Mouse (Mus musculus): ENCODE data around the gene AC153137.1. TPM values are rescaled to one million over a fixed set of nuclear protein-coding genes. Genes with fewer than 3 reads are reported as not detected.
"Not testable (repeated sequence)": the region's sequence is repeated elsewhere in the genome, so short reads cannot be mapped to it uniquely, and the experiment has no call there.

The AC153137.1 gene
- total RNA-seq (2021), result not detected

DNA sequence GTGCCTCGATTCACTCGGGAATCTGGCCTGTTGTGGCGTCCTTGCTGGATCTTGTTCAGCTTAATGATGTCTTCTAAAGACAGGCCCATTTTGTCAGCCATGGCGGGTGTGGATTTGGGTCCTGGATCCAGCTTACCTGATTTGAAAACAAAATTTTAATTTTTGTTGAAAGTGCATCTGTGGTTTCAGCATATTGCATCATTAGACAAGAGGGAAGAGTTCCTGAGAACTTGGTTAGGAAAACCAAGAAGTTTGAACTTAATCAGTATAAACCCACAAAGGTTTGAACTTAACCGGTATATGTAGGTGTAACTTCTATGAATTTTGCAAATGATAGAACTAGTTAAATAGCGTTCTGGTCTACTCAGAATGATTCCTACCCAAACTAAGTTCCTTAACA lies at the start of gene AC153137.1:
Gene AC153137.1 (minus strand): TSS at position 101 of the 400 bp plus-strand sequence.
- not testable (repeated sequence) for DNase-seq

DNA sequence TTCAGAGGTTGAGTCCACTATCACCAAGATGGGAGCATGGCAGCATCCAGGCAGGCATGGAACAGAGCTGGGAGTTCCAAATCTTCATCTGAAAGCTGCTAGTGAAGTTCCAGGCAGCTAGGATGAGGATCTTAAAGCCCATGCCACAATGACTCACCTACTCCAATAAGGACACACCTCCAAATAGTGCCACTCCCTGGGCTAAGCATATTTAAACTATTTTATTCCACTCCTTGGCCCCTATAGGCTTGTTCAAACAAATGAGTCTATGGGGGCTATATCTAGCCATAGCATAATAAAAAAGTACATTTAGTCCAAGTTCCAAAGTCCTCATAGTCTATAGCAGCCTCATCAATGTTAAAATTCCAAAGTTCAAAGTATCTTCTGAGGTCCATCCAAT lies 45.4 kb upstream of the AC153137.1 start:
- DNase-seq, result no peak

DNA sequence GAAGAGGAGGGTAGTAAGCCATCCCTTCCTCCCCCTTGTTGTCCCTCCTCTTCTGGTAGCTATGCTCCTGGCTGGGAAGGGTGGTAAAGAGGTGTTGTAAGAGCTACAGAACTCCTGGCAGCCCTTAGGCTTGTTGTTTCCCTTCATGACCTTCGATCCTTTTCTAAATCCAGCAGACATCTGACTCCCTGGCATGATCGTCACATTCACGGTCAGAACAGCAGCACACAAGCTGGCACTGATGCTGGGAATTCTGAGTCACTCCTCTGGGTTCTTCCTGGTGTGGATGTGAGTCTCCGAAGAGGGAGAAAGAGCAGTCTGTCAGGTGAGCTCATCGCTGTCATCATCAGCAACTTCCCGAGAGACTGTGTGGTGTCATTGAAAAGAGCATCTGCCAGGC lies 41.5 kb upstream of the AC153137.1 start:
- no peak for DNase-seq

DNA sequence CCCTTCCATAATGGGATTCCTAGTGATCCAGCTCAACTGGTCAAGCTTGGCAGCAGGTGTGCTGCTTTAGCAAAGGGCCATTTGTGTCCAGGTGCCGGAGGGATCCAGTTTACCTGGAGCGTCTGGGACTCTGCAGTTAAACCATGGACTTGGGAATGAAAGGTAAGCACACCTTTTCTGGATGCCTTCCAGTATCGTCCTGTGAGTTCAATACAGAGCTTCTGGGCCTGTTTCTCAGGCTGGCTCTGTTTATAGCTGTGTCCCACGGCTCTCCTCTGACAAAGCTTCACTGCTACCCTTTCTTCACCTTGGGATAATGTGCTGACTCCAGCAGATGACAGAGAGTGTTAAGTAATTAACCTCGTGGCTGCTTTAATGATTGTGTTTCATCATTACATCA lies 39.6 kb upstream of the AC153137.1 start:
- DNase-seq, result no peak

DNA sequence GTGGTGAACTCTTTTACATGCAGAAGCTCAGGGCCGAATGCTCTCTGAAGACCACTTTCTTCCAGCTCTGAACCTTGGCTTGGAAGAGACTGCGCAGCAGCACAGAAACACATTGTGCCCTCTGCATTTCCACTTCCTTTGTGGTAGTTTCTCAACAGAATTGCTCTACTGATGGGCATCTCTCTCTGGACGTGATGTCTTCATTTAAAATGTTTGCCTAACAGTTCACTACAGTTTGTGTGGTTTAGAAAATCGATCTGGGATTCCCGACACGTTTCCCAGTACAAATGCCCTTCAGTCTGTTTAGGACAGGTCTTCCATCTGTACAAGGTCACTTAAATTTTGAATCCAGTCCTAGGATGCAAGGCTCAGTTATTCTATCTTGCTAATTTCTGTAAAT lies 38.3 kb upstream of the AC153137.1 start:
- no peak for DNase-seq

DNA sequence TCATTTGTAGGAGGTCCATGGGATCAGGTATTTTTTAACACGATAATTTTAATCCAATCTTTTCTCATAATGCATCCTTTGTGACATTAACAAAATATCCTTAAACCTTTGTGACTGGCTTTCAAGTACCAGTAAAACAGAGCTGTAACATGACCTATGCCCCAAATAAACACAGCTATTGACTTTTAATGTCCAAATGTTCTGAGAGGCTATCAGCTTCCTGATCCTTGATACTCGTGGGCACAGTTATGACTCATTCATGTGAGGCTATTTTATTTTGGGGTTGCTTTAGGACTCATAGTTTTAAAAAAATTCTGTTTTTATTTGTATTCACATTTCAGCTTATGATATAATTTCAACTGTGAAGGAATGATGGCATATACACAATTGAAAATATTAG lies 37.5 kb upstream of the AC153137.1 start:
- DNase-seq, result no peak

DNA sequence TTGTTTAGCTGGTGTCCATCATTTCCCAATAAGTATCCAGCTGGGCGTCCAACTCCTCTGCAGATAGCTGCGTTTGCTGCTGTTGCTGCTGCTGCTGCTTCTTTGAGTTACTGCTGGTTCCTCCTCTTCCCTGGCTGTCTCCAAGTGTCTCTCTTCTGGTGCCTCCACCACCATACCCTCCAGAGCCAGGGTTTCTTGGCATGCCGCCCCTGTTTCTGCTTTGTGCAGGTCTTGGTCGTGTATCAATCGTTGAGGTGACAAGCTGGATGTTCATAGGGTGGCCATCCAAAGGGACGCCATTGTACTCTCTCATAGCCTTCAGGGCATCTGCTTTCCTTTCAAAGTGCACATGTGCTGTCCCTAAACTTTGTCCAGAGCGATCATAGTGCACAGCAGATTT lies 529 bp downstream of the AC153137.1 start:
- DNase-seq, result not testable (repeated sequence)

DNA sequence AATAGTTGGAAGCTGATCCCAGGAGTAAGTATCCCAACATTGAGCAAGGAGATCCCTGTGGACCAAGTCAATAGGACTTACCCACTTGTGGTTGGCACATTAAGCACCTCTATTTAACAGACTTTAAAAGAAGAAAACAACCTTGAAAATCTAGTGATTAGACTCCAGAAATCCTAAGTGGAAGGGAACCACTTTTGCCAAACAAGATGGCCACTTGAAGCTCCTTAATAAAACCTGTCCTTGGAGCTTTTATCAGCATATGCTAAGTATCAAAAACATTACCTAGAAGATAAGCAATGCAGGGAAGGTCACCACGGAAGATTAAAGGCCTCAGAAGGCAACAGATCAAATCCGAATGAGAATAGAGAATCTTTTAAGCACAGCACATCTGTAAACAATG lies 26.0 kb downstream of the AC153137.1 start:
- no peak for DNase-seq

DNA sequence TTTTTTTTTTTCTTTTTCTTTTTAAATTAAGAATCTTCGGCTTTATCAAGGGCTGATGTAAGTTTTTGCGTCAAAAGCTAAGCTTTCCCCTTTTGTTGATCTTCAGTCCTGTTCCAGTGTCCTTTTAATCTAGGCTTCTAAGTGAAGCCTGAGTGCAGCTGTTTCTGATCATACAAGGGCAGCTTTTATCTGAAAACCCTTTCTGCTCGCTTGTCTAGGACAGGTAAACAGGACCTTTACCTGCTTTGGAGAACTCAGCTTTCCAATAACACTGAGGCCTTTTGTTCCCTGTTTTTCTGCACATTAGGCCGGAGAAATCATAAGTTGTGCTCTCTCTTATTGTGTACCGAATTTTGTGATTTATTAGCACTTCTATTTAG lies 27.3 kb downstream of the AC153137.1 start:
- DNase-seq, result no peak

DNA sequence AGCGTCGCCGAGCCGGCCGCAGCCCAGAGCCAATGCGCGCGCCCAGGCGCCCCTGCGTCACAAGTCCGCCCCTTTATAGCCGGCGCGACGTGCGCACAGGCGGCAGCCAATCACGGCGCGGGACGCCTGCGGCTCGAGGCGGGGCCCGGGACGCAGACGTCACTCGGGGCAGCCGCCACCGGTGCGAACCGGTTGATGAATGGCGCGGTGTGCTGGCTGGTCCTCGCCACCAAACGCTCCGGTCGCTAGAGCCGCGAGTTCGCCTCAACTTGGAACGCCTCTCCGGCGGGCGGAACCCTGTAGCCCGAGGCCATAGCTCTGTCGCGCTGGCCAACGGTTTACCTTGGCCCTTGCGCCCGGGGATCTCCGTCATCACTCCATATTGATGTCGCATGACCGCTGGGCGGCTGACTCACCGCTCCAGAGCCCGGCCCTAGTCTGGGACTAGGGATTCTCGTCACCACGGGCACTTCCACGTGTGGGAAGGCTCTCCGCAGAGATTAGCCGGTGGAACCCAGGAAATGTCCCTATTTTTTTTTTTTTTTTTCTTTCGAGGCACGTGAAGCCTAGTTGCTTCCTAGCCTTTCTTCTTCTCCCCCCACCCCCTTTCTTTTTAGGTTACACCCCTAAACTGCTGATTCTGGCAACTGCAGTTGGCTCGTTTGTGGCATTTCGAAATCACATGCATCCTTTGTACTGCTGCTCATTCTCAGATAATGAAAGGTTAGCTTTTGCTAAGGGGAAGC lies 27.9 kb downstream of the AC153137.1 start:
- peak; percentile 96 for DNase-seq

DNA sequence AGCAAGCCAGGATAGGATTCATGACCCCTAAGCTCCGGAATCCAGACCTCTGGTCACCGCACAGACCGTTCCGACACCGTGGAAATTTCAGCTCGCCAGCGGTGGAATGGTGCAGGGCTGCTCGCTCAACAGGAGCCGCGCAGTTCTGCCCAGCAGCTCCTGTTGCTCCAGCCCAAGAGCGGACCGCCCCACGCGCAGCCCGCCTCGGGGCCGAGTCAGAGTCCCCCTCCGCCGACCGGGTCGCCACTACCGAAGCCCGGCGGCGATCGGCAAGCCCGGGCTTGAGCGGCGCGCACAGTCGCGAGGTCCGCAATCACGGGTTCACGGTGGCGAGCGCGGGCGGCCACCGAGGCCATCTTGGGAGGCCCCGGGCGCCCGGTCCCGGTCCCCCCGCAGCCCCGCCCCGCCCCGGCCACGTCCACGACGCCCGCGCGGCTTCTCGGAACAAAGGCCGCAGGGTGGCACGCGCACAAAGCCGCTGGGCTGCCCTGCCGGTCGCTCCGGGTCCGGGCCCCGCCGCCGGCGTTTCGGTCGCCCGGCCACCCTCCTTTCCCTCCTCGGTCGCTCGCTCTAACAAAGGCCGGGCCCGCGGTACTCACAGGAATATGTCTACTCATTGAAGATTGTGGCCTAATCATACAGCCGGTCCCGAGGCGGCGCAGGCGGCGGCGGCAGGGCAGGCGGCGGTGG lies 28.7 kb downstream of the AC153137.1 start:
- peak; percentile 50 to 55 for DNase-seq

DNA sequence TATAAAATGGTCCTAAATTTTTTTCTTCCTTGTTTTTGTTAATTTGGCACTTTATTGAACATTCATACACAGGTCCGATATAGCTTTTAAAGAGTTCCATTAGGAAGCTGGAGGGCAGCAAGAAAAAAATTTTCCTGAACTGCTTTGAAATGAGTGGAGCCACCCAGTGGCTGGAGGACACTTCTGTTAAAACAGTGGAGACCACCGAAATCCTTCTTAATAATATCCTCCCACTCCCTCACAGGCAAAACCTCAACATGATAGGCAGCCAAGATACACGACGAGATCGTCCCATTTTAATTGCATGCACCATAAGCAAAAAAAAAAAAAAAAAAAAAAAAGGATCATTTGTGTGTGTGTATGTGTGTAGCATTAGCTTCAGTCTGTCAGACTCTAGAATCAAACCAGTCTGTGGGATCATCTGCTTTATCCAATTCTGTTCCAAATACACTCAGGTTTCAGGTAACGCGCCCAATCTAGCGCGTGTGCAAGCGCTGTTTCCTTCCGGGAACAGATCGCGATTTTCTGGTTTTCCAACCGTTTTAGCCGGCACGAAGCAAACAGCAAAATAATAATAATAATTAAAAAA lies 29.3 kb downstream of the AC153137.1 start:
- DNase-seq, result no peak

DNA sequence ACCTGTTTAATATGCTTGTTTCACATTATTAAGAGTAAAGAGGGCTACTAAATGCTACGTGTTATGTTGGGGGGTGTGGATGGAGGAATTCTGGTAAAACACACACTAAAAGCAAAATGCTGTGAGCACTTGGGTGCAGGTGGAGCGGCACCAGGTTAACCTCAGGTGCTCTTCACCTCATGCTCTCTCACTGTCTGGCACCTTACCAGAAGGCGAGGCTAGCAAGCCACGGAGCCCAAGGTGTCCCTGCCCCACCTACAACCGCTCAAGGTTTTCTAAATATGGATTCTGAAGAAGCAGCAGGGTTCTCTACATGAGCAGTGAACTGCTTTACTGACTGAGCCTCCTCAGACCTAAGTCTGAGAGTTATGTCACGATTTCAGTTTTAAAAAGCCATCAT lies 32.6 kb downstream of the AC153137.1 start:
- DNase-seq, result no peak

DNA sequence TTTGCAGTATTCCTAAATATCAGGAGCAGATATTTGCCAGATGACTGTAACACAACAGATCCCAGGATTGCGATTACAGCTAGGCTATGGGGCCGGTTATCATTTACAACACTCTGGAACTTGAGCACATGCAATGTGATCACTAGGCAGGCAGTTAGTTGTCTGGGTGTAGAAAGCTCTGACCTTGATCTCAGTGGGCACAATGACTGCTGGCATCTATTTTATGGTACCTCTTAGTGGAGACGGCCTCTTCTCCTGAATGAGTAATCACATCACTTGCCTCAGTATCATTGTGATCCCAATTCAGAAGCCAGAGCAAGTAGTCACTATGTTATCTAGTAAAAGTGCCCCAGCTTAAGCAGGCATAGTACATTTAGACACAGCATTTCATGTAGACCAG lies 37.2 kb downstream of the AC153137.1 start:
- no peak for DNase-seq

DNA sequence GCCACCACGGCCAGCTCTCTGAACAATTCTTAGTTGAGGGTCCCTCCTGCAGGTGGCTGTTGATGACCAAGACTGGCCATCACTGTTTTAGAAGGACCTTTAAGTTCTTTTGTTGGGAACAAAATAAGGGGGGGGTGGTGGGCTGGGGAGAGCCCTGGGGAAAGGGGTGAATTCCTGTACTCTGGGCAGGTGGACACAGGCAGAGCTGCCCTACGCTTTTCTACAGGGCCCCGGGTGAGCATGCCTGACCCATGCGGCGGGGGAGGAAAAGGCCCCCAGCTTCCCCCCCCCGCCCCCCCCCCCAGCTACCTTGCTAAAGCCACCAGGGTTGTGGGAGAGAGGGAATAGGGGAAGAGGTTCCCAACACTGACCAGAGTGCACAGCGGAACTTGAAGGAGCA lies 39.4 kb downstream of the AC153137.1 start:
- no peak for DNase-seq

DNA sequence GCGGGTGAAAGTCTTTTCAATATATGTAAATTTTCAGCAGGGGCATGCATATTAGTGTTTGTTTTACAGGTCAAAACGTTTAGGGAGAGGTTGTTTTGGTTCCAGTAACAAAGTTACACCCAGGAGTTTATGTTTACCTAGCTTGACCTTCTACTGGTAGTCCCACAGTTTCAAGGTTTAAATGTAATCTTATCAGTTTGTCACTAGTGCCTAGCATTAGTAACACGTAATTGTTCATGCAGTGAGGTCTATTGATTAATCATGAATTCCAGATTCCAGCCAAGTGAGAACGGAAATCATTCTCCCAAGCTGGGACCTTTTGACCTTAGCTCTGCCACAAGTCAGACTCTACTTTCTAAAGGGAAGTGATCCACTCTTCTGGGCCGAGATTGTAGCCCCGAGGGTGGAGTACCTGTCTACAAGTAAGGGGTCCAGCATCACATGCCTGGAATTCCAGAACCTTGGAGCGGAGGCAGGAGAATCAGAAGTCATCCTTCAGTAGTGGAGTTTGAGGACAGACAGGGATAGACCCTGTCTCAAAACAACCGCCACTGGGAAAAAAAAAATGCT lies 40.3 kb downstream of the AC153137.1 start:
- no peak for DNase-seq

DNA sequence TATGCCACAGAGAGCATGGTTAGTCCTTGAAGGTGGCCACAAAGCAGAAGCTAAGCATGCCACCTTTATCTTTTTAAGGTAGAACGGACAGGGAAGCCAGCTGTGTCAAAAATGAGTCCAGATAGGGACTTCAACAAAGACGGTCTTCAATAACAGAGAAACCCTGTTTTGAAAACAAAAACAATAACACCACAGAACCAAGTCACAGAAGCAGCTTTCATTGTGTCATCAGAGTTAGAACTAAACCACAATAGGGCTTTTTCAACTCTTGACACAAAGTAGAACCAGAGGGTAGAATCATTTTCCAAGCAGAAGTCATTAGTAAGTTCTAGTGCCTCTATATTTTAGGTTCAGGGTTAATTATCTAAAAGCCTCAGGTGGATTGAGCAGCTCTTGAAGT lies 41.3 kb downstream of the AC153137.1 start:
- DNase-seq, result no peak

DNA sequence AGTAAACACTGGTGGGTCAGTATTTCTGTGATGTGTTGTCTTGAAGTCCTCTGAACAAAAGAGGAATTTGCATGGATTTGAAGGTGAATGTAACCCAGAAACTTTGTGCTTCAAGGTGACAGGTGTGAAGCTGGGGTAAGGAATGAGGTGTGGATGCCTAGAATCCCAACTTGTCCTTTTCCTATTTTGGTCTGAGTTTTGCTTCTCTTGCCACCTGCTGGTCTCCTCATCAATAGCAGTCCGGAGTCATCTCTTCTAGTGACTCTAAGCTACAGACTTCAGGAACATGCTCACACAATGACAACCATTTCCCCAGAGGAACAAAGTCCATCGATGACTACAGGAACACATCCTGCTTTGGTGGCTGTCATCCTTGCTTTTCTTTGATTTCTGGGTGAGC lies 46.9 kb downstream of the AC153137.1 start:
- DNase-seq, result no peak

DNA sequence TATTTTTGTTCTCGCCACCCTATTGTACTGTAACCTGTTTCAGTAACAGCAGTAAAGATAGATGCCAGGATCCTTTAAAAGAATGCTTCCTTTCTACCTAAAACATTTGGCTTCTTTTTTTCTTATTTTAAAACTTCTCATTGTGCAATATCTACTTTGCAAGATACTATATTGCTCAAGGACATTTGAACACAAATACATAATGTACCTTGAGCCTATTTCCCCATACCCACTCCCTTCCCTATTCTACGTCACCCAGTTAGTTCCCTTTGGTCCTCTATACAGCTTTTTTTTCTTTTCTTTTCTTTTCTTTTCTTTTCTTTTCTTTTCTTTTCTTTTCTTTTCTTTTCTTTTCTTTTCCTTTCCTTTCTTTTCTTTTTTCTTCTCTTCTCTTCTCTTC lies 47.6 kb downstream of the AC153137.1 start:
- no peak for DNase-seq
